Mouse (Mus musculus) erythroblast, embryonic 14.5 days (primary cell): ENCODE data around the gene Eif2b2.

ENCODE experiments used
- GATA1 ChIP-seq: IDR thresholded peaks from 2 replicates; pipeline ENCODE4 v1.6.1; 2012; ENCODE audit warnings: low read length, inconsistent platforms, mixed read lengths
- TAL1 ChIP-seq: IDR thresholded peaks from 3 replicates; pipeline ENCODE4 v1.6.1; 2012; ENCODE audit warnings: low read length, inconsistent platforms, mixed read lengths

GRCm38 (mm10) chr12:85252083-85252482, 32.8 kb downstream of the Eif2b2 start:
- no peak for TF ChIP-seq GATA1
- TF ChIP-seq TAL1, result no peak
